Mouse (Mus musculus): Measurements from ENCODE around the gene Myof.

GRCm38 (mm10) chr19:38091512-38091985, 48.2 kb upstream of the Myof start:
- TF ChIP-seq ETS1 (conservative IDR thresholded peaks at IDR 0.05; ENCODE audit: low read depth, low read length) (no peak), EP300 (IDR thresholded peaks at IDR 0.05; ENCODE audit: low read length) (no peak), MAX (IDR thresholded peaks at IDR 0.05; ENCODE audit: low read length) (no peak), CTCF (conservative IDR thresholded peaks at IDR 0.05 in 1 of 2, IDR thresholded peaks at IDR 0.05 in 1 of 2; ENCODE audit: low read depth in 2 of 2, low read length in 2 of 2) (no peak), E2F4 (IDR thresholded peaks at IDR 0.05; ENCODE audit: insufficient replicate concordance, low read depth, low read length) (no peak), ZC3H11A (IDR thresholded peaks at IDR 0.05; ENCODE audit: low read depth, low read length) (no peak), POLR2A (IDR thresholded peaks at IDR 0.05; ENCODE audit: low read depth, low read length) (no peak), IRF4 (IDR thresholded peaks at IDR 0.05; ENCODE audit: low read depth, low read length) (no peak), ZNF384 (IDR thresholded peaks at IDR 0.05; ENCODE audit: low read depth, low read length) (no peak), MAFK (IDR thresholded peaks at IDR 0.05; ENCODE audit: insufficient replicate concordance, low read length) (no peak), RCOR1 (conservative IDR thresholded peaks at IDR 0.05; ENCODE audit: low read depth, low read length) (no peak), USF1 (IDR thresholded peaks at IDR 0.05; ENCODE audit: low read depth, low read length) (no peak), SMC3 (IDR thresholded peaks at IDR 0.05; ENCODE audit: low read depth, low read length) (no peak), POLR2AphosphoS2 (IDR thresholded peaks at IDR 0.05; ENCODE audit: low read depth, low read length) (no peak)

Measured in CH12.LX (cell line).